Mouse (Mus musculus) forebrain, embryonic 16.5 days (tissue): ENCODE data around the gene C1qb. TPM values are rescaled to one million over a fixed set of nuclear protein-coding genes. Genes with fewer than 3 reads are reported as not detected.

Experiments
- ATAC-seq: fragments of 200-750 bp; cut with Nextera tagmentation; 2 replicates; pipeline ENCODE4 v1.8.0; 2017; ENCODE audit warnings: mild to moderate bottlenecking, moderate library complexity
- H3K27ac ChIP-seq: fragments of 300-500 bp; sonication (generic); 2 replicates; pipeline ENCODE4 v1.5.1; 2014; ENCODE audit warnings: low read length, control low read depth
- H3K27me3 ChIP-seq: fragments of 300-500 bp; sonication (generic); replicated peaks from 2 replicates; pipeline ENCODE4 v1.6.1; 2014; ENCODE audit warnings: low read length; ENCODE audit not compliant: control insufficient read depth, insufficient read depth
- H3K36me3 ChIP-seq: fragments of 300-500 bp; sonication (generic); 2 replicates; pipeline ENCODE4 v1.6.1; 2014; ENCODE audit not compliant: control insufficient read depth, insufficient read depth
- H3K4me1 ChIP-seq: fragments of 300-500 bp; sonication (generic); replicated peaks from 2 replicates; pipeline ENCODE4 v1.6.1; 2014; ENCODE audit warnings: low read length; ENCODE audit not compliant: control insufficient read depth, insufficient read depth
- H3K4me2 ChIP-seq: fragments of 300-500 bp; sonication (generic); 2 replicates; pipeline ENCODE4 v1.6.1; 2014; ENCODE audit warnings: mild to moderate bottlenecking, low read length, control low read depth
- H3K4me3 ChIP-seq: fragments of 300-500 bp; sonication (generic); replicated peaks from 2 replicates; pipeline ENCODE4 v1.5.1; 2014; ENCODE audit warnings: mild to moderate bottlenecking, low read length, control low read depth
- H3K9ac ChIP-seq: fragments of 300-500 bp; sonication (generic); replicated peaks from 2 replicates; pipeline ENCODE4 v1.6.1; 2014; ENCODE audit warnings: low read depth, low read length, control low read depth
- H3K9me3 ChIP-seq: fragments of 300-500 bp; sonication (generic); 2 replicates; pipeline ENCODE4 v1.6.1; 2016; ENCODE audit warnings: low read length; ENCODE audit not compliant: control insufficient read depth
- WGBS: fragments of 180-500 bp; shearing (Covaris S2); extraction: QIAGEN DNeasy Blood & Tissue Kit; methylation state at CpG from one replicate; pipeline ENCODE4 v1.1.7; 2014; 5-methylcytosine and 5-hydroxymethylcytosine counted together
- polyA plus RNA-seq: library from polyadenylated mRNA; unstranded; fragments of >200 nt; fragmentation: Nextera tagmentation; extraction: Ambion mirVana; gene quantifications from 2 replicates; pipeline ENCODE4 v1.2.1, GENCODE M21; 2015

The C1qb gene
- polyA plus RNA-seq, 1 experiment from 2014 or later, result 24.1 TPM

DNA sequence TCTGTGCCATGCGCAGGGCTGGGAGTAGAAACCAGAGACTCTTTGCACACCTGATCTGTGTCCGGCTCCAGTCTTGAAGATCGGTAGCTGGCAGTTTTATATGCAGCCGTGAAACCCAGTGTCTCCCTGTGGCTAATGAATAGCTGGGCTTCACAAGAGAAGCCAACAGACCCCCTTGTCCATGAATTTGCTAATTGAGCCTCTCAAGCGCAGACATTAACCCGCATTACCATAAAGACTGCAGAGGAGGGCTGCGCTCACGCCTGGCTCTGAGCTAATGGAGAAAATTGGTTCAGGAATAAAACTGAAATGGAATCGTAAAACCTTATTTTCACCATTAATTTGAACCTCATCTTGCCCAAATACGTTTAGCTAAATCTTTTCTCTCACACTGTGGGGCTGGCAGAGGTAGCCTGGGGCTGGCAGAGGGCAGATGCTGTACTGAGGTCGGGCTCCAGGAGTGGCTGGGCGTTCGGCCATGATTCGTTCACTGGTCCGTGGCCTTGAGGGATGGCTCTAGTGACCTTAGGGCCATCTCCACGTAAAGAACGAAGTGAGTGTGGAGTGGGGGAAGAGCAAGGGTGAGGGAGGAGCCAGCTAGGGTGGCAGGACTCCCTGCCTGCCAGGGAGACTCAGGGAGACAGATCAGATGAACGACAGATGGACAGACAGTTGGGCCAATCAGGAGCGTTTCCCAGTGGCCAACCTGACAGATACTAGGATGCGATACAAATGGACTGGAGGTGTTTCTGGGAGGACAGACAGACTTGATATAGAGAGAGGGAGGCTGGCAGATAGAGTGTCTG is 30.6 kb upstream of the C1qb start:
- Histone ChIP-seq H3K4me3 (no peak overlapping the region), H3K4me1 (peaks cover 21% of the 10 kb centered on the region), H3K9ac (no peak overlapping the region), H3K27me3 (peaks cover 9% of the 10 kb centered on the region; the same call in 1 of the 2 replicates), H3K4me2 (no peak overlapping the region), H3K9me3 (no peaks in the 10 kb centered on the region), H3K36me3 (no peaks in the 10 kb centered on the region), H3K27ac (no peak overlapping the region)
- ATAC-seq, result peak; percentile 19
- 38% methylated on average over 20 of the region's 20 CpGs for WGBS

DNA sequence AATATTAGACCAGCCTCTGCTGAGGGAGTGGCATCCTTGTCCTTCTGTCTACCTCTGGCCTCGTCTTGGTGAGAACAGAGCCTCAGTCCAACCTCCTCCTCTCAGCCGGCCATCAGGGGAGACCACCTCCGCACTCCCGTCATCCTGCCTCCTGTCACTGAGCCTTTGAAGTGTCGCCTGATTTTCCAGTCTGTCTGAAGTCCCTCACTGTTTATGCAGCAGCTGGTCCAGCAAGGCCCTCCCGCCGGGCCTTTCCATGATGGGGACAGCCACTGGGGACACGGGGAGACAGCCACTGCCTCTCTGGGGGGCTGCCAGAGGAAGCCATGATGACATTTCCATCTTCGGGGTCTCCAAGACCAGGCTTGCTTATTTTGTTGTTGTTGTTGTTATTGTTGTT is 26.9 kb upstream of the C1qb start:
- Histone ChIP-seq H3K36me3 (no peaks in the 10 kb centered on the region), H3K27me3 (peaks cover 14% of the 10 kb centered on the region), H3K27ac (no peak overlapping the region), H3K9me3 (no peaks in the 10 kb centered on the region), H3K9ac (no peak overlapping the region), H3K4me2 (no peak overlapping the region), H3K4me3 (no peak overlapping the region), H3K4me1 (peaks cover 27% of the 10 kb centered on the region)
- WGBS, result 20% methylated on average over 9 of the region's 9 CpGs
- no peak for ATAC-seq

DNA sequence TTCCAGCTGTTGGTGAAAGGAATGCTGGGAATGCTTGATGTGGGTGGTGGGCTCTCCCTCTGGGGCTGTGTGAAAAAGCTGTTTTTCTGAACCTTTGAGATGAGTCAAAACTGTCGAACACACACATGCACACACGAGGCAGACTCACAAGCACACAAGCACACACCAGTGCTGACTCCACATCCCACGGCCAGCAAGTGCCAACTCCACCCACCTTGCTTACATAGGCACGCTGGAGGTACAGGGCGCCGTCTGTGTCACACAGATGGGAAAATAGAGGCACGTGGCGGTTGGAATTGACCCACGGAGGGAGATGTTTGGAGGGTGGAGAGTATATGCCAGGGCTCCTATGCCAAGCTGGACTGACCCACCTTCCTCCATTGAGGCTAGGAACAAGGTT is 25.8 kb upstream of the C1qb start:
- Histone ChIP-seq H3K27ac (no peak overlapping the region), H3K4me3 (no peak overlapping the region), H3K27me3 (peaks cover 14% of the 10 kb centered on the region), H3K9ac (no peak overlapping the region), H3K4me1 (peaks cover 19% of the 10 kb centered on the region), H3K36me3 (no peaks in the 10 kb centered on the region), H3K9me3 (no peaks in the 10 kb centered on the region), H3K4me2 (no peak overlapping the region)
- ATAC-seq, result no peak
- WGBS, result 34% methylated on average over 9 of the region's 9 CpGs

DNA sequence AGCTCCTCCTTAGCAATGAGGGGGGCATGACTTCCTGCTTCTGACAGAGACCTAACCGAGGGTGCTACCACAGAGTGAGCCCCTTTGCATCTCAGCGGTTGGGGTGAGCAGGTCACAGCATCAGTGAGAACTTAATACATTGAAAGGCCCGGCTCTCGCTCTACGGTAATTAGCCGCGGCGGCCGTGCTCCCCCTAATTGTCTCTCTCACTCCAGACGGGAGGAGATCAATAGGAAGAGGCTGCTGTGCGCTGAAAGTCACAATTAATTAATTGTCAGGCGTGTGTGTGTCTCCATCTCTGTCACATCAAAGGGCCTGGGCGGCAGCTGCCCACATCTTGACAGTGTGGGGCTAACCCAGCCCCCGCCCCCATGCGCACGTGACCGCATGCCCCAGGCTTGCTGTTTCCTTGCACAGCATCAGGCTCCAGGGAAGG is 25.2 kb upstream of the C1qb start:
- Histone ChIP-seq H3K4me3 (no peak overlapping the region), H3K4me2 (peak overlapping the region; percentile 33), H3K36me3 (no peaks in the 10 kb centered on the region), H3K27ac (no peak overlapping the region), H3K9me3 (no peaks in the 10 kb centered on the region), H3K9ac (0 out of 2 replicates have a peak overlapping the region, but pooled peaks have one; percentile 19), H3K27me3 (peaks cover 16% of the 10 kb centered on the region), H3K4me1 (peaks cover 14% of the 10 kb centered on the region)
- 1% methylated on average over 17 of the region's 17 CpGs for WGBS
- ATAC-seq, result no peak; the same call in 1 of the 2 replicates

DNA sequence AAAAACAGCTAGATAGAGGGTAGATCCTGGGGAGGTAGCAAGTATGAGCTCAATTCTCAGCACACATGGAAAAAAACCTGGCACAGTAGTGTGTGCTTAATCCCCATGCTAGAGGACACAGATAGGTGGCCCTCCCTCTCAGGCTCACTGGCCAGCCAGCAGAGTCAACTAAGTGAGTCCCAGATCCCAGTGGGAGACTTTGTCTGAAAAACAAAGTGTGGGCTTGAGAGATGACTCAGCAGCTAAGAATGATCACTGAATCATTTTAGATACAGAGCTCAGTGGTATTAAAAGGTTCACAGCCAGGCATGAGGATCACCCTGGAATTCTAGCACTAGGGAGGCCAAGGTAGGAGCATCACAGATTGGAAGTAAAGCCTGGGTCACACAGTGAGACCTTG is 21.8 kb upstream of the C1qb start:
- Histone ChIP-seq H3K4me3 (no peak overlapping the region), H3K27me3 (peaks cover 11% of the 10 kb centered on the region), H3K27ac (no peak overlapping the region), H3K4me2 (no peak overlapping the region), H3K9me3 (no peaks in the 10 kb centered on the region), H3K36me3 (no peaks in the 10 kb centered on the region), H3K9ac (no peak overlapping the region), H3K4me1 (peaks cover 25% of the 10 kb centered on the region)
- ATAC-seq, result no peak

DNA sequence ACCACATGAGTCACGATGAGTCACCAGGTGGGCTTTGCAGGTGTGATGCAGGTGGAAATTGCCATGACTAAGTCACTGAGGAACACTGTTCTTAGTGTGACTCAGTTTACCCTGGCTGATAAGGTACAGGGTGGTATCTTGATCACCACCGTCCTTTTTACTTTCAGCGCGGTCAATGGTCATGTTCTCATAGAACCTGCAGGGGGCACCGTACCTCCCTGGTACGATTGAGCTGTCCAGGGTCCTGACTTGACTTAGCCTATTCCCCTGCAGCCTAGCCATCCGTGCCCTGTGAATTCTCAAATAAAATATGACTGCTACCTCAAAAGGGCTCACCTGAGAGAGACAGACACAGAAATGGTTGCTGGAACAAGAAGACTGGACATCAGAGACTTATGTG is 21.0 kb upstream of the C1qb start:
- H3K9me3 ChIP-seq, result no peaks in the 10 kb centered on the region
- H3K27me3 ChIP-seq, result peaks cover 10% of the 10 kb centered on the region
- WGBS, result 12% methylated on average over 7 of the region's 7 CpGs
- H3K4me3 ChIP-seq, result no peak overlapping the region
- H3K9ac ChIP-seq, result no peak overlapping the region
- no peak for ATAC-seq
- H3K4me2 ChIP-seq, result no peak overlapping the region
- no peak overlapping the region for H3K27ac ChIP-seq
- H3K4me1 ChIP-seq, result peaks cover 23% of the 10 kb centered on the region
- no peaks in the 10 kb centered on the region for H3K36me3 ChIP-seq

DNA sequence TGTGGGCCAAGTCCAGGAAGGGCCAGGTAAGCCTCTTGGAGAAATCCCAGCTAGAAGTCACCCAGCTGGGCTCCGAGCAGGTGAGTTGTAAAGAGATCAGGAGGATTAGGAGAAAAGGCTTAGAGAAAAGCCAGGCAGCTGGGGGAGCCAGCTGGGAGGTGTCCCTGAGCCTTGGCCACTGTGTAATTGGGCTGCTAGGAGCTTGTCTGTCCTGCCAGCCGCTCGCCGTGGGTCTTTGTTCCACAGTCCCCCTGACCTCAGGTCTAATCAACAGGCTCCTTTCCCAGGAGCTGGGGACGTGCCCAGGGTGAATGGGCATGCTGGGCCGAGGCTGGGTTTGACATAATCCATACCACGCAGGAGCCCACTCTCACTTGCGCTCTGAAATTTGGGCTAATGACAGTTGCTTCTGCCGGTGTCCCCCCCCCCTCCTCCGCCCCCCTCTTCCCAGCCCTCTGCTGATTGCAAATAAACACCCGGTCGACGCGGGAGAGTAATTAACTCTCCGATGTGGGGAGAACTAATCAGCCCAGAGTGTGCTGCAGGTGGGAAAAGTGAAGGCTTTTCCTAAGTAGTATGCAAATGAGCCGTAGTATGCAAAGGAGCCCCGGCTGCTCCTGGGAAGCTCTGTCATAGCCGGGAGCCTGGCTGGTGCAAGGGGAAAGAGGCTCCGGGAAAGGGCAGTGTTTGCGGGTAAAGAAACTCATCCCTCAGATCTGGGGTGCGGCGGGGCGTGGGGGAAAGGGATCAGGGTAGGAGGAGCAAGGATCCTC is 19.0 kb upstream of the C1qb start:
- H3K4me2 ChIP-seq, result peak overlapping the region; percentile 36
- H3K27ac ChIP-seq, result no peak overlapping the region
- peak; percentile 87 for ATAC-seq
- WGBS, result 1% methylated on average over 22 of the region's 23 CpGs
- H3K4me1 ChIP-seq, result peaks cover 14% of the 10 kb centered on the region
- no peak overlapping the region for H3K4me3 ChIP-seq
- no peaks in the 10 kb centered on the region for H3K36me3 ChIP-seq
- H3K9me3 ChIP-seq, result no peaks in the 10 kb centered on the region
- H3K27me3 ChIP-seq, result peaks cover 4% of the 10 kb centered on the region
- H3K9ac ChIP-seq, result no peak overlapping the region

DNA sequence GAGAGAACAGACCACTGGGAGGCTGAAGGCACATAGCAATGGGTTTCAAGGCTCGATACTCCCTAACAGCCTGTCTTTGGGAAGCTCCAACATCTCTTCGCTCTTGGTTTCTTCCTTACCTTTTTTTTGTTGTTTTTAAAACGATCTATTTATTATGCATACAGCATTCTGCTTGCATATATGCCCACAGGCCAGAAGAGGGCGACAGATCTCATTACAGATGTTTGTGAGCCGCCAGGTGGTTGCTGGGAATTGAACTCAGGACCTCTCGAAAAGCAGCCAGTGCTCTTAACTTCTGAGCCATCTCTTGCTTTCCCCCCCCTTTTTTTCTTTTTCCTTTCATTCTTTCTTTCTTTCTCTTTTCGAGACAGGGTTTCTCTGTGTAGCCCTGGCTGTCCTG is 13.2 kb upstream of the C1qb start:
- no peak for ATAC-seq
- peaks cover 20% of the 10 kb centered on the region for H3K27me3 ChIP-seq

DNA sequence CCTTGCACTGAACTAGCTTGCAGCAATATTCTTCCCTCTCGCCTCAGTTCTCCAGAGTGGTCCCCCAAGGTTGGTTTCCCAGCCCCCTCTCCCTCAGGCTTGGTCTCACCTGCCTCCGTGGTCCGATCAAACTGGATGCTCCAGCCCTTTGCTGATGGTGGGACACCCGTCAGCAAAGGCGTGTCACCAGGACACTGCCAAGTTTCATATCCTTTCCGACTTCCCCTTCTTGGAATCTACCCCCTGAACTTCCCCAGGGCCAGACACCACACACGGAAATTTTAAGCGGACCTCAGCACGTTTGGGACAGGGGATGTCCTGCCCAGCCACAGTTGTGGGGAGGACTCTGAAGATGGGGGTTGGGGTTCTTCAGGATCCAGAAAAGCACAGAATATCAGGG is 12.7 kb upstream of the C1qb start, which contains the start of gene C1qa:
Gene C1qa (minus strand): TSS at position 167 of the 400 bp plus-strand sequence.
- Histone ChIP-seq H3K4me3 (no peak within 1 kb of the TSS), H3K4me1 (peaks cover 4% of the 10 kb centered on the region; the same call in 1 of the 2 replicates), H3K4me2 (no peak within 1 kb of the TSS), H3K27me3 (peaks cover 20% of the 10 kb centered on the region), H3K27ac (no peak within 1 kb of the TSS), H3K36me3 (no peaks in the 10 kb centered on the region), H3K9me3 (no peaks in the 10 kb centered on the region), H3K9ac (no peak within 1 kb of the TSS)
- 79% methylated on average over 9 of the region's 9 CpGs for whole genome bisulfite sequencing
- ATAC-seq, result no peak

More for the DNA sequence above, 13.2 kb upstream of the C1qb start:
- no peak overlapping the region for H3K9ac ChIP-seq
- 68% methylated on average over 7 of the region's 7 CpGs for WGBS
- no peak overlapping the region for H3K27ac ChIP-seq
- no peaks in the 10 kb centered on the region for H3K9me3 ChIP-seq
- no peak overlapping the region for H3K4me3 ChIP-seq
- peaks cover 4% of the 10 kb centered on the region; the same call in 1 of the 2 replicates for H3K4me1 ChIP-seq
- no peaks in the 10 kb centered on the region for H3K36me3 ChIP-seq
- H3K4me2 ChIP-seq, result no peak overlapping the region
